Mouse (Mus musculus): ENCODE results near the gene Maip1.

Gene Maip1

GRCm38 (mm10) chr1:57433141-57433540 lies 27.0 kb downstream of the Maip1 start:
- TF ChIP-seq POU5F1 (IDR thresholded peaks at IDR 0.05; ENCODE audit: borderline replicate concordance, low read length) (no peak), NANOG (IDR thresholded peaks at IDR 0.05; ENCODE audit: borderline replicate concordance, low read length) (no peak), CTCF (conservative IDR thresholded peaks at IDR 0.05; ENCODE audit: low read length) (no peak)
- H3K4me3 ChIP-seq (replicated peaks; ENCODE audit: low read length): no peak overlapping the region
- H3K27me3 ChIP-seq (ENCODE audit: insufficient read depth, low read length): 0 out of 2 replicates have a peak, but pooled peaks cover 3% of the 10 kb centered on the region
- no peaks in the 10 kb centered on the region for H3K9me3 ChIP-seq (ENCODE audit: low read length)
- H3K36me3 ChIP-seq (ENCODE audit: insufficient read depth, low read length): no peaks in the 10 kb centered on the region
- 0 out of 2 replicates have a peak, but pooled peaks cover 6% of the 10 kb centered on the region for H3K4me1 ChIP-seq (replicated peaks; ENCODE audit: low read depth, low read length)

- no peaks in the 10 kb centered on the region for H3K4me1 ChIP-seq (replicated peaks; ENCODE audit: low read depth, low read length)
- no peaks in the 10 kb centered on the region for H3K36me3 ChIP-seq (ENCODE audit: insufficient read depth, low read length)
- 0 out of 2 replicates have a peak, but pooled peaks cover 3% of the 10 kb centered on the region for H3K27me3 ChIP-seq (ENCODE audit: insufficient read depth, low read length)
- no peaks in the 10 kb centered on the region for H3K9me3 ChIP-seq (ENCODE audit: low read length)
- H3K4me3 ChIP-seq (replicated peaks; ENCODE audit: low read length): no peak overlapping the region
- TF ChIP-seq NANOG (IDR thresholded peaks at IDR 0.05; ENCODE audit: borderline replicate concordance, low read length) (no peak), CTCF (conservative IDR thresholded peaks at IDR 0.05; ENCODE audit: low read length) (no peak), POU5F1 (IDR thresholded peaks at IDR 0.05; ENCODE audit: borderline replicate concordance, low read length) (no peak)
Measured at GRCm38 (mm10) chr1:57436408-57436807, 30.3 kb downstream of the Maip1 start.

GRCm38 (mm10) chr1:57436954-57437353 lies 30.8 kb downstream of the Maip1 start:
- H3K4me1 ChIP-seq (replicated peaks; ENCODE audit: low read depth, low read length): no peaks in the 10 kb centered on the region
- no peaks in the 10 kb centered on the region for H3K36me3 ChIP-seq (ENCODE audit: insufficient read depth, low read length)

DNA sequence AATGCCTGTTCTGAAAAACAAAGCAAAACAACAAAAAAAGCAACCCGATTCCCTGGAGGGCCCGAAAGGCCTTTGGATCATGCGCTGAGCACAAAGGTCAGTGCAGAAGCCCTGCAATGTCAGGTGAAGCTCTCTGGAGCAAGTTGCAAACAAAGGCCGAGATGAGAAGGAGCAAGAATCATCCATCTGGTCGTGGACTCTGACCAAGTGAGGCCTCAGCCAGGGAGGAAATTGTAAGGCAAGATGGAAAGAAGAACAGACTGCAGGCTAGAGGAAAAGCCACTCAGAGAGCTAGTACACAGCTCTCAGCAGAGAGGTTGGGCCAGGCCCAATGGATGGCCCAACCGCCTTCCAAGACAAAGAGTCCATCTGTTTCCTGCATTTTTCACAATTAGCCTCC lies 32.9 kb downstream of the Maip1 start:
- Histone ChIP-seq H3K27me3 (ENCODE audit: insufficient read depth, low read length) (0 out of 2 replicates have a peak, but pooled peaks cover 3% of the 10 kb centered on the region), H3K9me3 (ENCODE audit: low read length) (no peaks in the 10 kb centered on the region), H3K4me1 (replicated peaks; ENCODE audit: low read depth, low read length) (no peaks in the 10 kb centered on the region), H3K4me3 (replicated peaks; ENCODE audit: low read length) (no peak overlapping the region), H3K36me3 (ENCODE audit: insufficient read depth, low read length) (no peaks in the 10 kb centered on the region)
- TF ChIP-seq CTCF (conservative IDR thresholded peaks at IDR 0.05; ENCODE audit: low read length) (no peak), POU5F1 (IDR thresholded peaks at IDR 0.05; ENCODE audit: borderline replicate concordance, low read length) (no peak), NANOG (IDR thresholded peaks at IDR 0.05; ENCODE audit: borderline replicate concordance, low read length) (no peak)

More at GRCm38 (mm10) chr1:57436954-57437353, 30.8 kb downstream of the Maip1 start:
- H3K9me3 ChIP-seq (ENCODE audit: low read length): no peaks in the 10 kb centered on the region
- TF ChIP-seq NANOG (IDR thresholded peaks at IDR 0.05; ENCODE audit: borderline replicate concordance, low read length) (no peak), POU5F1 (IDR thresholded peaks at IDR 0.05; ENCODE audit: borderline replicate concordance, low read length) (no peak), CTCF (conservative IDR thresholded peaks at IDR 0.05; ENCODE audit: low read length) (no peak)
- H3K27me3 ChIP-seq (ENCODE audit: insufficient read depth, low read length): 0 out of 2 replicates have a peak, but pooled peaks cover 3% of the 10 kb centered on the region
- H3K4me3 ChIP-seq (replicated peaks; ENCODE audit: low read length): no peak overlapping the region

DNA sequence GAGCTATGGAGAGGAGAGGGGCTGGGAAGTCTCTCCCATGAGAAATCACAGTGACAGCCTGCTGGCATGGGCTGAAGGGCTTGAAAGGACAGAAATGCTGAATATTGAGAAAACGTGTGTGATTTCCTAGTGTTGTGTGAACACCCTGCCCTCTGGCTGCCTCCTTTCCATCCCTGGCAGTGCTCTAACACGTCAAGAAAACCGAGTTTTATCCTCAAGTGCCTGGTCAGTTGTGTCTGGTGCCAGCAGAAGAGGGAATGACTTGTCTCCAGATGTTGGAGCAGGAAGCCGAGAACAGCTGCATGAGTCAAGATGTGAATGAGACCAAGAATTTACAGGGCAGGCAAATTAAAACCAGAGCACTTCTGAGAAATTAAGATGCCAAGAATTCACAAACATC lies 34.6 kb downstream of the Maip1 start:
- Histone ChIP-seq H3K4me3 (replicated peaks; ENCODE audit: low read length) (no peak overlapping the region), H3K36me3 (ENCODE audit: insufficient read depth, low read length) (no peaks in the 10 kb centered on the region), H3K27me3 (ENCODE audit: insufficient read depth, low read length) (0 out of 2 replicates have a peak, but pooled peaks cover 3% of the 10 kb centered on the region), H3K9me3 (ENCODE audit: low read length) (no peaks in the 10 kb centered on the region), H3K4me1 (replicated peaks; ENCODE audit: low read depth, low read length) (no peaks in the 10 kb centered on the region)
- no peak for TF ChIP-seq CTCF (conservative IDR thresholded peaks at IDR 0.05; ENCODE audit: low read length)
- no peak for TF ChIP-seq NANOG (IDR thresholded peaks at IDR 0.05; ENCODE audit: borderline replicate concordance, low read length)
- no peak for TF ChIP-seq POU5F1 (IDR thresholded peaks at IDR 0.05; ENCODE audit: borderline replicate concordance, low read length)

DNA sequence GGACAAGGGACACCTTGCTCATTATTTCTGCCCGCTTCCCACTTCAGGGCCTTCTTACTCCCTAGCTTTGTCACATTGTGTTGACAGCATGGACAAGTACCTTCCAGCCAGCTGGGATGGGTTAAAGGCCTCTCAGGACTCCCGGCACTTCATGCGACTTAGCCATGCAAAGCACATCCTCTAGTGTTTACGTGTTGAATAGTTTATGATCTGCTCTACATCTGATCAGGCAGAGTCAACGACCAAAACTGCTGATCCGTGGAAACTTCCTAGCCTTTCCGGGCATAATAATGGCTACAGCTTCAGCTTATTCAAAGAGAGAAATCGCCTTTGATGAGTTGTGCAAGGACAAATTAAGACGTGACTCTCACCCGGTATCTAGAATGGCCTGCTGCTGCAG lies 39.6 kb downstream of the Maip1 start:
- peaks cover 14% of the 10 kb centered on the region for H3K4me1 ChIP-seq (replicated peaks; ENCODE audit: low read depth, low read length)
- no peaks in the 10 kb centered on the region for H3K27me3 ChIP-seq (ENCODE audit: insufficient read depth, low read length)
- H3K9me3 ChIP-seq (ENCODE audit: low read length): no peaks in the 10 kb centered on the region
- H3K36me3 ChIP-seq (ENCODE audit: insufficient read depth, low read length): no peaks in the 10 kb centered on the region
- TF ChIP-seq NANOG (IDR thresholded peaks at IDR 0.05; ENCODE audit: borderline replicate concordance, low read length) (no peak), POU5F1 (IDR thresholded peaks at IDR 0.05; ENCODE audit: borderline replicate concordance, low read length) (no peak), CTCF (conservative IDR thresholded peaks at IDR 0.05; ENCODE audit: low read length) (no peak)
- no peak overlapping the region for H3K4me3 ChIP-seq (replicated peaks; ENCODE audit: low read length)

DNA sequence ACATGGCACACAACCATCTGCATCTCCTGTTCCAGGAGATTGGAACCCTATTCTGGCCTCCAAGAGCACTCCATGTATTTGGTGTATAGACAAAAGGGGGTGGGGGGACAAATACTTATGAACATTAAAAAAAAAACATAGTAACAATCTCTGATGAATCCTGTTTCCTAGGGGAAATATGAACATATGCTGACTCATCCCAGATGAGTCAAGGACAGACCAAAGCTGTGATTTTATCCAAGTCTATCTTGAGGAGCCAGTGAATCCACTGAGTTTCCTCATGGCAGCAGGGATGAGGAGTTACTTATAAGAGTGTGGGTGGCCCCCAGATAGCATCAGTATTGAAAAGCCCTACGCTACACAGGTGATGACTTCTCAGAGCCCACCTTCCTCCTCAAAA lies 44.1 kb downstream of the Maip1 start:
- no peaks in the 10 kb centered on the region for H3K36me3 ChIP-seq (ENCODE audit: insufficient read depth, low read length)
- TF ChIP-seq CTCF (conservative IDR thresholded peaks at IDR 0.05; ENCODE audit: low read length) (no peak), POU5F1 (IDR thresholded peaks at IDR 0.05; ENCODE audit: borderline replicate concordance, low read length) (no peak), NANOG (IDR thresholded peaks at IDR 0.05; ENCODE audit: borderline replicate concordance, low read length) (no peak)
- peaks cover 4% of the 10 kb centered on the region; the same call in 1 of the 2 replicates for H3K27me3 ChIP-seq (ENCODE audit: insufficient read depth, low read length)
- peaks cover 14% of the 10 kb centered on the region for H3K4me1 ChIP-seq (replicated peaks; ENCODE audit: low read depth, low read length)
- H3K9me3 ChIP-seq (ENCODE audit: low read length): peaks cover 10% of the 10 kb centered on the region; the same call in 1 of the 2 replicates
- no peak overlapping the region for H3K4me3 ChIP-seq (replicated peaks; ENCODE audit: low read length)

GRCm38 (mm10) chr1:57460305-57460940 lies 54.3 kb downstream of the Maip1 start:
- TF ChIP-seq CTCF (conservative IDR thresholded peaks at IDR 0.05; ENCODE audit: low read length) (no peak), NANOG (IDR thresholded peaks at IDR 0.05; ENCODE audit: borderline replicate concordance, low read length) (no peak), POU5F1 (IDR thresholded peaks at IDR 0.05; ENCODE audit: borderline replicate concordance, low read length) (no peak)
- Histone ChIP-seq H3K4me3 (replicated peaks; ENCODE audit: low read length) (no peak overlapping the region), H3K4me1 (replicated peaks; ENCODE audit: low read depth, low read length) (no peaks in the 10 kb centered on the region), H3K36me3 (ENCODE audit: insufficient read depth, low read length) (no peaks in the 10 kb centered on the region), H3K27me3 (ENCODE audit: insufficient read depth, low read length) (no peaks in the 10 kb centered on the region), H3K9me3 (ENCODE audit: low read length) (peaks cover 28% of the 10 kb centered on the region)
